Mouse (Mus musculus): Measurements from ENCODE around the gene Nrarp.

- no peak for TF ChIP-seq CTCF (IDR thresholded peaks at IDR 0.05; ENCODE audit: extremely low read depth, insufficient read length, insufficient replicate concordance, low read depth, low read length)
- TF ChIP-seq POLR2A (IDR thresholded peaks at IDR 0.05; ENCODE audit: low read depth, low read length), result no peak
Observed at GRCm38 (mm10) chr2:25223681-25224491, 43.3 kb downstream of the Nrarp start.

All from small intestine, adult 2 months (tissue).